Mouse (Mus musculus): ENCODE results near the gene Il17c.

The Il17c gene

GRCm38 (mm10) chr8:122421376-122422070 lies at the start of gene Il17c:
Gene Il17c, plus strand, starts transcription at chr8:122422020.
- peak in 1 of 2 experiments; percentile 20 for DNase-seq

- DNase-seq = no peak
Measured at GRCm38 (mm10) chr8:122375320-122375719, 46.5 kb upstream of the Il17c start.

GRCm38 (mm10) chr8:122375751-122376364 lies 46.0 kb upstream of the Il17c start:
- DNase-seq = no peak

- DNase-seq = peak; percentile 100
Measured at GRCm38 (mm10) chr8:122376365-122377231, 45.2 kb upstream of the Il17c start, which contains the start of gene Zc3h18. Gene Zc3h18, plus strand, starts transcription at chr8:122376609.

GRCm38 (mm10) chr8:122383039-122383438 lies 38.8 kb upstream of the Il17c start:
- DNase-seq = no peak

GRCm38 (mm10) chr8:122389357-122389756 lies 32.5 kb upstream of the Il17c start:
- no peak for DNase-seq

- no peak for DNase-seq
Measured at GRCm38 (mm10) chr8:122390758-122391157, 31.1 kb upstream of the Il17c start.

GRCm38 (mm10) chr8:122393717-122394116 lies 28.1 kb upstream of the Il17c start:
- no peak for DNase-seq

- no peak for DNase-seq
Measured at GRCm38 (mm10) chr8:122395291-122395690, 26.5 kb upstream of the Il17c start.

- no peak for DNase-seq
Measured at GRCm38 (mm10) chr8:122398186-122398585, 23.6 kb upstream of the Il17c start.

GRCm38 (mm10) chr8:122405146-122405805 lies 16.5 kb upstream of the Il17c start:
- no peak for DNase-seq

- no peak for DNase-seq
Measured at GRCm38 (mm10) chr8:122407678-122408077, 14.1 kb upstream of the Il17c start.

- DNase-seq = no peak
Measured at GRCm38 (mm10) chr8:122414311-122414710, 7.5 kb upstream of the Il17c start.

- DNase-seq = no peak
Measured at GRCm38 (mm10) chr8:122415554-122415953, 6.3 kb upstream of the Il17c start.

- DNase-seq = peak; percentile 54 to 79
Measured at GRCm38 (mm10) chr8:122419881-122420555, 1.8 kb upstream of the Il17c start.

GRCm38 (mm10) chr8:122423217-122423616 lies 1.4 kb downstream of the Il17c start:
- DNase-seq = no peak

GRCm38 (mm10) chr8:122423659-122424058 lies 1.8 kb downstream of the Il17c start:
- peak; percentile 57 to 77 for DNase-seq

- DNase-seq = no peak
Measured at GRCm38 (mm10) chr8:122426145-122426544, 4.3 kb downstream of the Il17c start.

- DNase-seq = no peak
Measured at GRCm38 (mm10) chr8:122427607-122428006, 5.8 kb downstream of the Il17c start.

GRCm38 (mm10) chr8:122428163-122428562 lies 6.3 kb downstream of the Il17c start:
- DNase-seq = no peak

- DNase-seq = peak; percentile 56 to 63
Measured at GRCm38 (mm10) chr8:122430058-122430636, 8.3 kb downstream of the Il17c start.

- DNase-seq = no peak
Measured at GRCm38 (mm10) chr8:122430646-122431045, 8.8 kb downstream of the Il17c start.
